Mouse (Mus musculus) embryonic facial prominence, embryonic 11.5 days (tissue): Measurements from ENCODE around the gene Snrk. TPM values are rescaled to one million over a fixed set of nuclear protein-coding genes. Genes with fewer than 3 reads are reported as not detected.
A peak's percentile ranks its signal among the peaks of the same experiment; 100 is the strongest.

ENCODE experiments used
- ATAC-seq: fragments of 200-750 bp; cut with Nextera tagmentation; replicated peaks from 2 replicates; pipeline ENCODE4 v1.8.0; 2017; ENCODE audit warnings: low read depth; ENCODE audit not compliant: insufficient number of reproducible peaks, low FRiP score, low TSS enrichment
- DNase-seq: peaks from one replicate; pipeline ENCODE4 v3.0.0-alpha.2; 2015; ENCODE audit warnings: low spot score
- H3K27ac ChIP-seq: fragments of 300-500 bp; sonication (generic); replicated peaks from 2 replicates; pipeline ENCODE4 v1.5.1; 2014; ENCODE audit warnings: mild to moderate bottlenecking, low read depth, low read length, control low read depth
- H3K27me3 ChIP-seq: fragments of 300-500 bp; sonication (generic); 2 replicates; pipeline ENCODE4 v1.6.1; 2014; ENCODE audit warnings: mild to moderate bottlenecking, low read length, moderate library complexity, mixed read lengths; ENCODE audit not compliant: control insufficient read depth, insufficient read depth
- H3K36me3 ChIP-seq: fragments of 300-500 bp; sonication (generic); replicated peaks from 2 replicates; pipeline ENCODE4 v1.6.1; 2014; ENCODE audit warnings: low read depth, mild to moderate bottlenecking, low read length, moderate library complexity, mixed read lengths; ENCODE audit not compliant: control insufficient read depth, insufficient read depth
- H3K4me1 ChIP-seq: fragments of 300-500 bp; sonication (generic); 2 replicates; pipeline ENCODE4 v1.6.1; 2014; ENCODE audit warnings: low read length, mixed read lengths; ENCODE audit not compliant: control insufficient read depth, insufficient read depth
- H3K4me2 ChIP-seq: fragments of 300-500 bp; sonication (generic); 2 replicates; pipeline ENCODE4 v1.6.1; 2014; ENCODE audit warnings: low read depth, mild to moderate bottlenecking, control low read depth, low read length, moderate library complexity
- H3K4me3 ChIP-seq: fragments of 300-500 bp; sonication (generic); 2 replicates; pipeline ENCODE4 v1.5.1; 2014; ENCODE audit warnings: low read depth, low read length, control low read depth
- H3K9ac ChIP-seq: fragments of 300-500 bp; sonication (generic); replicated peaks from 2 replicates; pipeline ENCODE4 v1.6.1; 2014; ENCODE audit warnings: mild to moderate bottlenecking, control low read depth, low read length
- H3K9me3 ChIP-seq: fragments of 300-500 bp; sonication (generic); replicated peaks from 2 replicates; pipeline ENCODE4 v1.6.1; 2016; ENCODE audit warnings: mild to moderate bottlenecking, low read length, inconsistent platforms, mixed read lengths; ENCODE audit not compliant: control insufficient read depth
- WGBS: fragments of 180-500 bp; shearing (Covaris S2); extraction: QIAGEN DNeasy Blood & Tissue Kit; methylation state at CpG from one replicate; pipeline ENCODE4 v1.1.7; 2014; 5-methylcytosine and 5-hydroxymethylcytosine counted together
- polyA plus RNA-seq: library from polyadenylated mRNA; unstranded; fragments of >200 nt; fragmentation: Nextera tagmentation; extraction: Ambion mirVana; gene quantifications from 2 replicates; pipeline ENCODE4 v1.2.1, GENCODE M21; 2014

Gene Snrk
- polyA plus RNA-seq, 1 experiment from 2014 or later = 23.2 TPM

DNA sequence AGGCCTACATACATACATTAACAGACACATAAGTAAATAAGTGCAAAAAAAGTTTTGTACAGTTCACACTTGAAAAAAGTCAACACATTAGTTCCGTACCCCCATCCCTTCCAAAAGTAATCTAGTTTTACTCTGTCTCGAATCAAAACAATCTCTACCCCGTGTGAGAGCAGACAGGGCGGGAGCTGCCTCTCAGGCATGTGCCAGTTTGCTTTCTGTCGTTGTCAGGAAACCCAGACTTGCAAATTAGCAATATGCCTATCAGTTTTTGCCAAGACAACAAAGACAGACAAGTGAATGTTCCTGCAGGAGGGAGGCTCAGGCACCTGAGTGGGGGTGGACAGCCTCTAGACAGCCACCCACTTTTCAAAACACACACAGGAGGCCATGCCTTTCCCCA lies 76.3 kb downstream of the Snrk start:
- Histone ChIP-seq H3K9ac (no peak overlapping the region), H3K36me3 (no peaks in the 10 kb centered on the region), H3K27ac (no peak overlapping the region), H3K27me3 (no peaks in the 10 kb centered on the region), H3K9me3 (no peaks in the 10 kb centered on the region), H3K4me3 (no peak overlapping the region), H3K4me1 (no peaks in the 10 kb centered on the region), H3K4me2 (no peak overlapping the region)
- ATAC-seq (no peak), DNase-seq (no peak)
- 76% methylated on average over 5 of the region's 5 CpGs for WGBS

DNA sequence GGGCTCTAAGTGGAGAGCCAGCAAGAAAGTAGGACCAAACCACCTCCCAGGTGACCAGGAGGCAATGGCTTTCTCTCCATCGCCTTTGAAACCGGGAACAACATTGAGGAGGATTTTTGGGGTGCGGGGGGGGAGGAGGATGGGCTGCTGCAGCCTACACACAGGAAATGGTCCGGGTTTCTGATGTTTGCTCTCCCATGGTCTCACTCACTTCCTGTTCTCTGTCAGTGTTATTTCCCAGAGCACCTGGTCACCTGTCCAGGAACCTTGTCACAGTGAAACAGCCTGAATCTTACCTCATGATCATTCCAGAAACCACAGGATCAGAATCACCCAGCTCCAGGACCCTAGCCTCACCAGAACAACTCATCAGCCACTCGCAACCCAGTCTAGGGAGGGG lies 76.8 kb downstream of the Snrk start:
- no peaks in the 10 kb centered on the region for H3K9me3 ChIP-seq
- H3K4me1 ChIP-seq = no peaks in the 10 kb centered on the region
- no peak overlapping the region for H3K4me2 ChIP-seq
- H3K27ac ChIP-seq = no peak overlapping the region
- no peaks in the 10 kb centered on the region for H3K36me3 ChIP-seq
- 89% methylated on average over 5 of the region's 5 CpGs for WGBS
- ATAC-seq (no peak), DNase-seq (no peak)
- H3K4me3 ChIP-seq = no peak overlapping the region
- H3K27me3 ChIP-seq = no peaks in the 10 kb centered on the region
- H3K9ac ChIP-seq = no peak overlapping the region

DNA sequence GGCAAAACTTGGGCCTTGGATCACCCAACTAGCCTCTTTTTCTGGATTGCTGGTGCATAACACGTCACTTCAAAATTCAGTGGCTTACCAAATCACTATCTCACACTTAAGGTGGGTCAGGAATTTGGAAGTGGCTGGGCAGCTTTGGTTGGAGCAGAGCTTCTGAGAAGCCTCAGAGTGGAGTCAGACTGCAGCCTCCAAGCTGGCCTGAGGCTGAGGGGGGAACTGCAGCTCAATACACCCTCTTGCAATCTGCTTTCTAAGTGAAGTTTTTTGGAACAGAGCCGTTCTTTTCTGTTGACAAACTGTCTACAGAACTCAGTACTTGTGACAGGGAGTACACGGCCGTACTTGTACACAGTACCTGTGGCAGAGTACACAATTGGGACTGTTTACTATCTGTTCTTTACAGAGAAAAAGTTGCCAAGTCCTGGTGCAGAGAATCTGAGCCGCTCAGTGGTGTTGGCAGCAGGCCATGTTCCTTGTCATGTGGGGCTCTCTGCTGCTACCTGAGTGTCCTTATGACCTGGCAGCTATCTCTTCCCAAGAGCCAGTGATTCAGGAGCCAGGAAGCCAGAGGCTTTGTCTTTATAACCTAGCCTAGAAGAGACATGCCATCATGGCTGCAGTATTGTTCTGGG lies 78.1 kb downstream of the Snrk start:
- Histone ChIP-seq H3K27ac (no peak overlapping the region), H3K36me3 (no peaks in the 10 kb centered on the region), H3K9me3 (no peaks in the 10 kb centered on the region), H3K4me3 (no peak overlapping the region), H3K27me3 (no peaks in the 10 kb centered on the region), H3K9ac (no peak overlapping the region), H3K4me2 (no peak overlapping the region), H3K4me1 (no peaks in the 10 kb centered on the region)
- ATAC-seq (no peak), DNase-seq (no peak)
- 87% methylated on average over 5 of the region's 5 CpGs for WGBS

DNA sequence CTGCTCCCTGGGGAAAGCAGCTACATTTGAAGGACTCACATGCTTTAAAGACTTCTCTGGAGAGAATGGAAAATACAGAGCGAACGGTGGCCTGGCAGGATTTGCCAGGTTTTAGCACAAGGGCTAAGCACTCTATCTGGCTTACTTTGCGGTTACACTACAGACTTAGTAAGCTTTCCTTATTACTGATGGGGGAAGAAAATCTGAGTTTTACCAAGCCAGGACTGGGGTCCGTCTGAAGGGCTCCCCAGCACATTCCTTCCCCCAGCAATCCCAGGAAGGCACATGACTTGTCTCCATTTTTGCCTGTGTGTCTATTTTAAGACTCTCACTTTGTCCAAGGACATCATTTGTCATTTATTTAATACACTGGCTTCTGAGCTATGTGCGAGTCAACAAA lies 80.0 kb downstream of the Snrk start:
- Histone ChIP-seq H3K36me3 (no peaks in the 10 kb centered on the region), H3K4me3 (no peak overlapping the region), H3K4me2 (no peak overlapping the region), H3K9ac (no peak overlapping the region), H3K27me3 (no peaks in the 10 kb centered on the region), H3K9me3 (no peaks in the 10 kb centered on the region), H3K27ac (no peak overlapping the region), H3K4me1 (no peaks in the 10 kb centered on the region)
- ATAC-seq (no peak), DNase-seq (no peak)
- 80% methylated on average over 5 of the region's 5 CpGs for WGBS

DNA sequence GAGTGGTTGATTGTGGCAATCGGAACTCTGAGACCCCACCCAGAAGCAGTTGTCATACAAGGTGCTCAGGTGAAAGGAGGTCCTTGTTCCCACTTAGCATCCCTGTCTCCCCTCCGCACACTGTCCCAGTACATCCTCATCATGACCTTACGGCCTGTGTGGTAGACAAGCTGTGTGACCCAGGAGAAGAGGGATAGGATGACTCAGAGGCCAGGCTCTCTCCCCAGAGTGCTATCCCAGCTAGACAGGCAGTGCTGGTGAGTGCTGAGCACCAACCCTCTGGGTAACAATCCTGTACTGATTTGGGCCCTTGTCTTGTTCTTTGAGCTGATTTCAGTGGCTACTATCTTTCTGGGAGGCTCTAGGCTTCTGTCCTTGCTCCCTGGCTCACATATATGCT lies 81.6 kb downstream of the Snrk start:
- Histone ChIP-seq H3K4me1 (no peaks in the 10 kb centered on the region), H3K9me3 (no peaks in the 10 kb centered on the region), H3K4me2 (no peak overlapping the region), H3K36me3 (no peaks in the 10 kb centered on the region), H3K4me3 (no peak overlapping the region), H3K27ac (no peak overlapping the region), H3K9ac (no peak overlapping the region), H3K27me3 (no peaks in the 10 kb centered on the region)
- ATAC-seq (no peak), DNase-seq (no peak)
- WGBS = 90% methylated on average over 3 of the region's 3 CpGs

DNA sequence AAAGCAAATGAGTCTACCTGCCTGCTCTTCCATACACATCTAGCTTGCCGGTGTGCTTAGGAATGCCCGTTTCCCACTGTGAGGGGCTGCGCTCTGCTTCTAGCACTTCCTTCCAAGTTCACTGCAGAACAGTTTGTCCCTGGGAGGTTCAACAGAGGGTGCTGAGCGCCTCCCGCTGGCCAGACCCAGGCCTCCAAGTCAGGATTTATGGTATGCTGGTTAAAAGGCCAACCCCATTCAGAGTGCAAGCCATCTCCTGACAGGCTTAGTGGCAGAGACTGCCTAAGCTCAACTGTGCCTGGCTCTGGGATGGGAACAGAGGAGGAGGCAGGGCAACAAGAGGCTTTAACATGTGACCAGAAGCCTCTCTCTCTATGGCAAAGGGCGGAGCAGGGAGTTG lies 82.2 kb downstream of the Snrk start:
- DNase-seq = peak; percentile 45
- Histone ChIP-seq H3K4me2 (no peak overlapping the region), H3K4me3 (no peak overlapping the region), H3K9me3 (no peaks in the 10 kb centered on the region), H3K27me3 (no peaks in the 10 kb centered on the region), H3K36me3 (no peaks in the 10 kb centered on the region), H3K27ac (no peak overlapping the region), H3K9ac (no peak overlapping the region), H3K4me1 (no peaks in the 10 kb centered on the region)
- 38% methylated on average over 6 of the region's 6 CpGs for whole genome bisulfite sequencing
- no peak for ATAC-seq

DNA sequence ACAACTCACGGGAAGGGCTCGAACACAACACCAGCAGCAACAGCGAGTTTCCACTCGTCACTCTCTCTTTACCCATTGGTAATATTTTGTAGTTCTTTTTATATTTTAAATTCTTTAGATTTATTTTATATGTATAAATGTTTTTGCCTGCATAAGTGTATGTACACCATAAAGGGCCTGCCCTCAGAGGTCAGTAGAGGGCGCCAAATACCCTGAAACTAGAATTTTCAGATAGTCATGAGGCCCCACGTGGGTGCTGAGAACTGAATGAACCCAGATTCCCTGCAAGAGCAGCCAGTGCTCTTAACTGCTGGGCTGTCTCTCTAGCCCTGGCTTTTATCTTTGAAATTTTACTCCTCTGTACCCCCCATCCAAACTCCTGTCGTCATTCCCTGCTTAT lies 87.4 kb downstream of the Snrk start:
- Histone ChIP-seq H3K27ac (no peak overlapping the region), H3K9ac (no peak overlapping the region), H3K27me3 (no peaks in the 10 kb centered on the region), H3K9me3 (no peaks in the 10 kb centered on the region), H3K4me3 (no peak overlapping the region), H3K4me2 (no peak overlapping the region), H3K36me3 (no peaks in the 10 kb centered on the region), H3K4me1 (peaks cover 3% of the 10 kb centered on the region; the same call in 1 of the 2 replicates)
- ATAC-seq = no peak
- peak; percentile 55 for DNase-seq
- WGBS = 65% methylated on average over 7 of the region's 7 CpGs

DNA sequence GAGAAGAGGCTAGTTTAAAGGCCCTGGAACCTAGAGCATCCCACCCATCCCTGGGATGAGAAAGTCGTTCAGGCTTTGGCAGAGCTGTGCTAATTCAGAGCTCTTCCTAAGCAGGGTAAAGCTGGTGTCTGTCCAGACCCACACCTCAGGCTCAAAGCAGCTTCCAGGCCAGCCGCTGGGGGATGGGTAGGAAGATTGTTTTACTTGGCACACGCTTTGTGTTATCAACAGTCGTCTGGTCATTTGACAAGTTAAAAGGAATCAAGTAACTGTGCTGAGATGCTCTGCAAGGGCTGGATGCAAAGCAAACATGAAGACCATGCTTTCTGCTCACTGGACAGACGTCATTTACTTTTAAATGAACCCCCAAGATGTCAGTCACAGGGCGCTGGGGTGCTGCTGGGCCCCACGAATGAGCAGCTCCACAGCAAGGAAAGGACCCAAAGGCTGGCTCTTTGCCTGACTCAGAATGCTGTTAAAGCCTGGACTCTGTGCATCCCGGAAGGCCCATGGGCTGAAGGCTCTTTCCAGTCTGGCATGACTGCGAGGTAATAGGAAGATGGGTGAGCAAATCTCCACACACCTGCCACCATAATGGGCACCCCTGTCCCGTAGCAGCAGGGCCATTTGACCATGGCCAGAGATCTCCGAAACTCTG lies 88.6 kb downstream of the Snrk start:
- 68% methylated on average over 11 of the region's 11 CpGs for WGBS

More for the DNA sequence above, 88.6 kb downstream of the Snrk start:
- ATAC-seq (no peak), DNase-seq (no peak)
- Histone ChIP-seq H3K4me2 (no peak overlapping the region), H3K4me1 (peaks cover 3% of the 10 kb centered on the region; the same call in 1 of the 2 replicates), H3K36me3 (no peaks in the 10 kb centered on the region), H3K27ac (no peak overlapping the region), H3K9me3 (no peaks in the 10 kb centered on the region), H3K4me3 (no peak overlapping the region), H3K27me3 (no peaks in the 10 kb centered on the region), H3K9ac (no peak overlapping the region)
